Mouse (Mus musculus) embryonic facial prominence, embryonic 13.5 days (tissue): ENCODE results near the gene Ap1g1. TPM values are rescaled to one million over a fixed set of nuclear protein-coding genes. Genes with fewer than 3 reads are reported as not detected.

ENCODE experiments used
- ATAC-seq: fragments of 200-750 bp; cut with Nextera tagmentation; 2 replicates; pipeline ENCODE4 v1.8.0; 2017; ENCODE audit warnings: low read depth; ENCODE audit not compliant: insufficient number of reproducible peaks, insufficient read depth, low FRiP score, low TSS enrichment
- H3K27ac ChIP-seq: fragments of 300-500 bp; sonication (generic); 2 replicates; pipeline ENCODE4 v1.5.1; 2015; ENCODE audit warnings: moderate library complexity, mild to moderate bottlenecking, inconsistent platforms
- H3K27me3 ChIP-seq: fragments of 300-500 bp; sonication (generic); 2 replicates; pipeline ENCODE4 v1.6.1; 2015; ENCODE audit warnings: mild to moderate bottlenecking, inconsistent platforms
- H3K36me3 ChIP-seq: fragments of 300-500 bp; sonication (generic); 2 replicates; pipeline ENCODE4 v1.6.1; 2015; ENCODE audit warnings: mild to moderate bottlenecking, inconsistent platforms
- H3K4me1 ChIP-seq: fragments of 300-500 bp; sonication (generic); 2 replicates; pipeline ENCODE4 v1.6.1; 2015; ENCODE audit warnings: inconsistent platforms
- H3K4me2 ChIP-seq: fragments of 300-500 bp; sonication (generic); 2 replicates; pipeline ENCODE4 v1.6.1; 2015; ENCODE audit warnings: moderate library complexity, mild to moderate bottlenecking, inconsistent platforms
- H3K4me3 ChIP-seq: fragments of 300-500 bp; sonication (generic); 2 replicates; pipeline ENCODE4 v1.5.1; 2015; ENCODE audit warnings: mild to moderate bottlenecking, inconsistent platforms
- H3K9ac ChIP-seq: fragments of 300-500 bp; sonication (generic); 2 replicates; pipeline ENCODE4 v1.6.1; 2015; ENCODE audit warnings: mild to moderate bottlenecking, inconsistent platforms
- H3K9me3 ChIP-seq: fragments of 300-500 bp; sonication (generic); 2 replicates; pipeline ENCODE4 v1.6.1; 2016; ENCODE audit warnings: inconsistent platforms
- WGBS: fragments of 180-500 bp; shearing (Covaris S2); methylation state at CpG from one replicate; pipeline ENCODE4 v1.1.7; 2015; ENCODE audit warnings: mixed read lengths; 5-methylcytosine and 5-hydroxymethylcytosine counted together
- polyA plus RNA-seq: library from polyadenylated mRNA; unstranded; fragments of >200 nt; fragmentation: Nextera tagmentation; extraction: Ambion mirVana; gene quantifications from 2 replicates; pipeline ENCODE4 v1.2.1, GENCODE M21; 2015

Ap1g1 gene
- polyA plus RNA-seq: 43.0 and 43.3 TPM in 2 replicates

GRCm38 (mm10) chr8:109778280-109778977 is at the start of gene Ap1g1:
TSS of gene Ap1g1 (plus strand) at chr8:109778554.
- WGBS: under 1% methylated on average over 64 of the region's 64 CpGs

DNA sequence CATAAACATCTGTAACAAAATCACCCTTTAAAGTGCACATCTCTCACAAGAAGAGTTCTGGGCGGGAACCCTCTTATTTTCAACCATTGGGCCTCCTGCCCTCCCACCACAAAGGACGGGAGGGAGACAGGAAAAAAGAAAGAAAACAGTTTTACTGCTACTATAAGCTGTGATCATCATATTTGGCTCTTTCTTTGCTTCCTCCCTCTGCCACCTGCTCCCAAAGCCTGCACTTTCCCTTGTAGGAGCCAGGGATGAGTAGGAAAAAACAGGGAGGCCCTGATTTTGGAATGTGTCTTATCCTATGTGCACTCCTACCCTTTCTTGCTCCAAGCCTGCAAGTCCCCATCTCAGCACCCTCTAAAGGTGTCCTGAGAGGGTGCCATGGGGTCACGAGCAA is 47.3 kb upstream of the Ap1g1 start:
- 82% methylated on average over 3 of the region's 3 CpGs for WGBS
- Histone ChIP-seq H3K4me1 (peaks cover 4% of the 10 kb centered on the region), H3K27ac (no peak overlapping the region), H3K27me3 (no peaks in the 10 kb centered on the region), H3K9me3 (no peaks in the 10 kb centered on the region), H3K9ac (no peak overlapping the region), H3K36me3 (peaks cover 82% of the 10 kb centered on the region), H3K4me2 (no peak overlapping the region), H3K4me3 (no peak overlapping the region)
- no peak for ATAC-seq

More at GRCm38 (mm10) chr8:109778280-109778977, at the start of gene Ap1g1:
- Histone ChIP-seq H3K9me3 (no peaks in the 10 kb centered on the region), H3K4me3 (peak within 1 kb of the TSS; percentile 99), H3K27me3 (peaks cover 9% of the 10 kb centered on the region), H3K4me2 (peak within 1 kb of the TSS; percentile 91), H3K4me1 (peaks cover 16% of the 10 kb centered on the region), H3K36me3 (no peaks in the 10 kb centered on the region), H3K9ac (peak within 1 kb of the TSS; percentile 95), H3K27ac (peak within 1 kb of the TSS; percentile 98)
- peak; percentile 99 for ATAC-seq

- no peak overlapping the region for H3K4me3 ChIP-seq
- H3K27ac ChIP-seq: no peak overlapping the region
- H3K9ac ChIP-seq: no peak overlapping the region
- no peaks in the 10 kb centered on the region for H3K9me3 ChIP-seq
- H3K36me3 ChIP-seq: peaks cover 59% of the 10 kb centered on the region
- H3K4me1 ChIP-seq: peaks cover 14% of the 10 kb centered on the region
- WGBS: 87% methylated on average over 3 of the region's 3 CpGs
- no peak for ATAC-seq
- H3K4me2 ChIP-seq: no peak overlapping the region
- no peaks in the 10 kb centered on the region for H3K27me3 ChIP-seq
Measured at GRCm38 (mm10) chr8:109734018-109734417, 44.3 kb upstream of the Ap1g1 start.

GRCm38 (mm10) chr8:109736819-109737218 is 41.5 kb upstream of the Ap1g1 start:
- peaks cover 31% of the 10 kb centered on the region for H3K36me3 ChIP-seq
- H3K9ac ChIP-seq: peak overlapping the region; percentile 93
- peak overlapping the region; percentile 68; the same call in 1 of the 2 replicates for H3K27ac ChIP-seq
- 4% methylated on average over 8 of the region's 8 CpGs for WGBS
- peaks cover 14% of the 10 kb centered on the region for H3K4me1 ChIP-seq
- H3K4me2 ChIP-seq: peak overlapping the region; percentile 90
- H3K27me3 ChIP-seq: no peaks in the 10 kb centered on the region
- H3K9me3 ChIP-seq: no peaks in the 10 kb centered on the region
- no peak for ATAC-seq
- peak overlapping the region; percentile 91 for H3K4me3 ChIP-seq

DNA sequence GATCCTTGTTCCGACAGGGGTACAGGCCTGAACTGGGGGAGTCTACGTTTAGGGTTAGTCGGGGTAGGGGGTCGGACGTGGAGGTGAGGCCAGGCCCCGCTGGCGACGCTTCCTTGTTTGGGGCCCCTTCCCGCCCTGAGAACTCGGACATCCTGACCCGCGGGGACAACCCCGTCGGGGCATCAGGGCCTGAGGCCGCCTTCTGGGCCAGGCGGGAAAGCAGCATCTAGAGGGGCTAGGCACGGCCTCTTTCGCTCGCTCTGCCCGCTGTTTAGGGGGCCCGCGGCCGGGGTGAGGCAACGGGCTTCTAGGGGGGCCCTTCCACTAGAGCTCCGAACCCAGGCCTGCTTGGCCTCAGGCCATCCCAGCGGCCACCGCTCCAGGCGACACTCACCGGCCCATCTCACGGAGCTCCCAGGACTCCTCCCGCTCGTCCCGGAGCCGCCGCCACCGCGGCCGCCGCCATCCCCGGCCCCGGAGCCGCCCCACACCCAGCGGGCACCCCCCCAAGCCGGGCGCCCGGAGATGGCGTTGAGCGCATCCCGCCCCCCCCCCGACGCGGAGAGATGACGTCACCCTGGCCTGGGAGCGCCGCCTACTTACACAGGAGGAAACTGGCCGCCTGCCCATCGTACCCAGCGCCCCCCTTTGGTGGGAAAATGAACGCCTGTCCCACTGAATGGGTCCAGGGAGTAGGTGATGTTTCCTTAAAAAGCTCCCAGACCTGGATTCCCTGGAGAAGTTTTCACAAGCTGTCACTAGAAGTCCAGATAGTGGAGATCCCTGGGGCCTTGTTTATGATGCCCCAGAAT is 40.9 kb upstream of the Ap1g1 start, which contains the start of gene Atxn1l:
TSS of gene Atxn1l (minus strand) at position 503 of the 812 bp plus-strand sequence.
- Histone ChIP-seq H3K4me3 (peak within 1 kb of the TSS; percentile 91), H3K4me2 (peak within 1 kb of the TSS; percentile 90), H3K27ac (peak within 1 kb of the TSS; percentile 68), H3K9ac (peak within 1 kb of the TSS; percentile 93), H3K36me3 (peaks cover 25% of the 10 kb centered on the region), H3K4me1 (peaks cover 14% of the 10 kb centered on the region), H3K27me3 (no peaks in the 10 kb centered on the region), H3K9me3 (no peaks in the 10 kb centered on the region)
- ATAC-seq: peak; percentile 67; the same call in 1 of the 2 replicates
- WGBS: under 1% methylated on average over 56 of the region's 59 CpGs

GRCm38 (mm10) chr8:109738049-109738380 is 40.3 kb upstream of the Ap1g1 start:
- Histone ChIP-seq H3K27ac (peak overlapping the region; percentile 68), H3K27me3 (no peaks in the 10 kb centered on the region), H3K4me2 (peak overlapping the region; percentile 90), H3K36me3 (peaks cover 19% of the 10 kb centered on the region), H3K4me1 (peaks cover 14% of the 10 kb centered on the region), H3K9ac (peak overlapping the region; percentile 93), H3K9me3 (no peaks in the 10 kb centered on the region), H3K4me3 (peak overlapping the region; percentile 91)
- WGBS: 89% methylated on average over 1 of the region's 1 CpGs
- ATAC-seq: no peak

GRCm38 (mm10) chr8:109747468-109748199 is 30.7 kb upstream of the Ap1g1 start:
- no peaks in the 10 kb centered on the region for H3K36me3 ChIP-seq
- 88% methylated on average over 12 of the region's 12 CpGs for WGBS
- H3K9ac ChIP-seq: no peak overlapping the region
- no peaks in the 10 kb centered on the region for H3K27me3 ChIP-seq
- no peak for ATAC-seq
- H3K4me2 ChIP-seq: no peak overlapping the region
- no peaks in the 10 kb centered on the region for H3K9me3 ChIP-seq
- no peak overlapping the region for H3K4me3 ChIP-seq
- H3K27ac ChIP-seq: no peak overlapping the region
- H3K4me1 ChIP-seq: no peaks in the 10 kb centered on the region

- no peaks in the 10 kb centered on the region for H3K36me3 ChIP-seq
- no peak overlapping the region for H3K4me2 ChIP-seq
- H3K27me3 ChIP-seq: no peaks in the 10 kb centered on the region
- H3K4me3 ChIP-seq: no peak overlapping the region
- H3K9me3 ChIP-seq: no peaks in the 10 kb centered on the region; the same call in 1 of the 2 replicates
- H3K9ac ChIP-seq: no peak overlapping the region
- H3K27ac ChIP-seq: no peak overlapping the region
- ATAC-seq: no peak
- WGBS: 49% methylated on average over 5 of the region's 5 CpGs
- H3K4me1 ChIP-seq: no peaks in the 10 kb centered on the region
Measured at GRCm38 (mm10) chr8:109750274-109750673, 28.1 kb upstream of the Ap1g1 start.

DNA sequence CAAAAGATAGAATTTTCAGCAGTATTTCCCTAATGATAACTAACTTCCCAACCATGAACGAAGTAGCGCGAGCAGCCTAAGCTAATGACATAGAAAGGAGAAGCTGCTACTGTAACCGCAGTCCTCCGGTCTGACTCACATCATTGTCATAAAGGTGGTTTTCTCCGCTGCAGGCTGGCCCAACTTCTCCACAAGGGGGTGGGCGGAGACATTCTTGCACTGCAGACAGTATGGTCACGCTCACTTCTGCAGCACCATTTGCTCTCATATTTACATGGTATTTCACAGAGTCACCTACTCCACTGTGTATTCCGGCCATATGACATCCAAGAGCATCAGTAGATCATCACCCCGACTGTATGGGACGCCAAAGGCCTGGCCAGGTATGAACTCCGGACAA is 27.7 kb upstream of the Ap1g1 start:
- no peak overlapping the region for H3K27ac ChIP-seq
- H3K4me3 ChIP-seq: no peak overlapping the region
- no peak for ATAC-seq
- H3K36me3 ChIP-seq: no peaks in the 10 kb centered on the region
- no peak overlapping the region for H3K9ac ChIP-seq
- no peaks in the 10 kb centered on the region for H3K4me1 ChIP-seq
- H3K4me2 ChIP-seq: no peak overlapping the region
- no peaks in the 10 kb centered on the region; the same call in 1 of the 2 replicates for H3K9me3 ChIP-seq
- WGBS: 71% methylated on average over 12 of the region's 12 CpGs
- no peaks in the 10 kb centered on the region for H3K27me3 ChIP-seq

GRCm38 (mm10) chr8:109751731-109752485 is 26.4 kb upstream of the Ap1g1 start:
- no peak overlapping the region for H3K4me3 ChIP-seq
- H3K27ac ChIP-seq: no peak overlapping the region
- no peak for ATAC-seq
- no peaks in the 10 kb centered on the region for H3K36me3 ChIP-seq
- no peak overlapping the region for H3K9ac ChIP-seq
- no peaks in the 10 kb centered on the region; the same call in 1 of the 2 replicates for H3K9me3 ChIP-seq
- H3K4me2 ChIP-seq: no peak overlapping the region
- H3K4me1 ChIP-seq: no peaks in the 10 kb centered on the region
- H3K27me3 ChIP-seq: no peaks in the 10 kb centered on the region
- WGBS: 87% methylated on average over 20 of the region's 20 CpGs

- H3K9me3 ChIP-seq: no peaks in the 10 kb centered on the region; the same call in 1 of the 2 replicates
- no peak overlapping the region for H3K27ac ChIP-seq
- H3K4me1 ChIP-seq: no peaks in the 10 kb centered on the region
- no peaks in the 10 kb centered on the region for H3K36me3 ChIP-seq
- H3K4me2 ChIP-seq: no peak overlapping the region
- no peaks in the 10 kb centered on the region for H3K27me3 ChIP-seq
- no peak overlapping the region for H3K4me3 ChIP-seq
- ATAC-seq: no peak
- H3K9ac ChIP-seq: no peak overlapping the region
- 80% methylated on average over 8 of the region's 8 CpGs for WGBS
Measured at GRCm38 (mm10) chr8:109754696-109755095, 23.7 kb upstream of the Ap1g1 start.
